Mouse (Mus musculus): ENCODE measurements at regions not wholly inside any gene's neighbourhood (a gene's known extent, or its start where the extent isn't known, plus 50 kb on each side); places are given as distances from the start of the nearest gene placed in this dataset.

- H3K9me3 ChIP-seq (ENCODE audit: control insufficient read depth, low read length), result no peaks in the 10 kb centered on the region
- H3K4me3 ChIP-seq (ENCODE audit: low read depth, low read length), result no peak overlapping the region
- H3K27me3 ChIP-seq (ENCODE audit: control insufficient read depth, insufficient read depth, low read length), result no peaks in the 10 kb centered on the region; the same call in 1 of the 2 replicates
- no peaks in the 10 kb centered on the region for H3K36me3 ChIP-seq (ENCODE audit: control insufficient read depth, insufficient read depth, low read length)
- no peaks in the 10 kb centered on the region for H3K4me1 ChIP-seq (ENCODE audit: control insufficient read depth, insufficient read depth, low read length)
- H3K27ac ChIP-seq (replicated peaks; ENCODE audit: low read depth, low read length), result no peak overlapping the region
- ATAC-seq (ENCODE audit: insufficient number of reproducible peaks, low FRiP score, low TSS enrichment, low read depth), result no peak; the same call in 1 of the 2 replicates
- DNase-seq (ENCODE audit: low spot score), result no peak
- H3K9ac ChIP-seq (ENCODE audit: low read length), result no peak overlapping the region
- no peak overlapping the region for H3K4me2 ChIP-seq (ENCODE audit: low read depth, severe bottlenecking)
- 47% methylated on average over 11 of the region's 11 CpGs for WGBS
These were observed 130.5 kb downstream of the Rpl36a-ps1 start for GRCm38 (mm10) chr14:98863598-98863997.

DNA sequence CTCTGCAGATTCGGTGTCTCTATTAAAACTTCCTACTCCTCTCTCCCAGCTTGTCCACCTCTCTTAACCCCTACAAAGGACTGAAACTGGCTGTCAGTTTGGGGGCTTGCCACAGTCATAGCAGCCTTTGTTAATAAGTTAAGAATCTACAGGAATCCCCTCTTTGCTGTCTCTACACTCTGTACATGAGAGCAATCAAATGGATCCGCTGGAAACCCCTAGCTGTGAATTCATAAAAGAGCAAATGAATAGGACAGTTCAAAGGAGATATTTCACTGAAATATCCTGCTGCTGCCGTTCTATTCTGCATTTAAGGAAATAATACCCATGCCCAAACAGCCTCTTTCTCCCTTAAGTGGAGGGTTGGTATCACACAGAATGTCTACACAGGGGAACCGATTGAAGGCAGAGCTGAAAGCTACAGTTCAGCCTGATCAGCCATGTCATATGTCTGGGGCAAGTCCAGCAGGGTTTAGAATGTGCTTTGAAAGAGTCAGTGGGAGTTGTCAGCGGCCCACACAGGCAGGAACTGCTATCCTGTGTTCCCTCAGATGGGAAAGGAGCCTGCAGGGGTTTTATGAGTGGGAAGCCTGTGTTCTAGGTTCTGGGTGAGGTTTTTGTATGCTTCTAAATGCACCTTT, 131.9 kb downstream of the Rpl36a-ps1 start:
- H3K27me3 ChIP-seq (ENCODE audit: control insufficient read depth, insufficient read depth, low read length), result no peaks in the 10 kb centered on the region; the same call in 1 of the 2 replicates
- H3K4me3 ChIP-seq (ENCODE audit: low read depth, low read length), result no peak overlapping the region
- no peaks in the 10 kb centered on the region for H3K9me3 ChIP-seq (ENCODE audit: control insufficient read depth, low read length)
- H3K4me2 ChIP-seq (ENCODE audit: low read depth, severe bottlenecking), result no peak overlapping the region
- H3K9ac ChIP-seq (ENCODE audit: low read length), result no peak overlapping the region
- DNase-seq (ENCODE audit: low spot score), result no peak
- no peak for ATAC-seq (ENCODE audit: insufficient number of reproducible peaks, low FRiP score, low TSS enrichment, low read depth)
- H3K4me1 ChIP-seq (ENCODE audit: control insufficient read depth, insufficient read depth, low read length), result no peaks in the 10 kb centered on the region
- 81% methylated on average over 5 of the region's 5 CpGs for WGBS
- no peak overlapping the region for H3K27ac ChIP-seq (replicated peaks; ENCODE audit: low read depth, low read length)
- H3K36me3 ChIP-seq (ENCODE audit: control insufficient read depth, insufficient read depth, low read length), result no peaks in the 10 kb centered on the region

GRCm38 (mm10) chr14:98858801-98859200, 135.3 kb downstream of the Rpl36a-ps1 start:
- no peaks in the 10 kb centered on the region for H3K9me3 ChIP-seq (ENCODE audit: control insufficient read depth, low read length)
- ATAC-seq (ENCODE audit: insufficient number of reproducible peaks, low FRiP score, low TSS enrichment, low read depth) (no peak), DNase-seq (ENCODE audit: low spot score) (no peak)
- H3K4me3 ChIP-seq (ENCODE audit: low read depth, low read length), result no peak overlapping the region
- H3K27ac ChIP-seq (replicated peaks; ENCODE audit: low read depth, low read length), result no peak overlapping the region
- no peaks in the 10 kb centered on the region for H3K36me3 ChIP-seq (ENCODE audit: control insufficient read depth, insufficient read depth, low read length)
- no peaks in the 10 kb centered on the region; the same call in 1 of the 2 replicates for H3K27me3 ChIP-seq (ENCODE audit: control insufficient read depth, insufficient read depth, low read length)
- H3K4me2 ChIP-seq (ENCODE audit: low read depth, severe bottlenecking), result no peak overlapping the region
- H3K4me1 ChIP-seq (ENCODE audit: control insufficient read depth, insufficient read depth, low read length), result no peaks in the 10 kb centered on the region
- 77% methylated on average over 7 of the region's 7 CpGs for WGBS
- no peak overlapping the region for H3K9ac ChIP-seq (ENCODE audit: low read length)

- no peaks in the 10 kb centered on the region for H3K4me1 ChIP-seq (ENCODE audit: control insufficient read depth, insufficient read depth, low read length)
- no peaks in the 10 kb centered on the region for H3K36me3 ChIP-seq (ENCODE audit: control insufficient read depth, insufficient read depth, low read length)
- no peaks in the 10 kb centered on the region for H3K27me3 ChIP-seq (ENCODE audit: control insufficient read depth, insufficient read depth, low read length)
- H3K4me3 ChIP-seq (ENCODE audit: low read depth, low read length), result no peak overlapping the region
- DNase-seq (ENCODE audit: low spot score) (no peak), ATAC-seq (ENCODE audit: insufficient number of reproducible peaks, low FRiP score, low TSS enrichment, low read depth) (no peak)
- H3K4me2 ChIP-seq (ENCODE audit: low read depth, severe bottlenecking), result no peak overlapping the region
- H3K9ac ChIP-seq (ENCODE audit: low read length), result no peak overlapping the region
- WGBS, result 55% methylated on average over 1 of the region's 1 CpGs
- H3K9me3 ChIP-seq (ENCODE audit: control insufficient read depth, low read length), result no peaks in the 10 kb centered on the region
- no peak overlapping the region for H3K27ac ChIP-seq (replicated peaks; ENCODE audit: low read depth, low read length)
These were observed 145.6 kb downstream of the Rpl36a-ps1 start for GRCm38 (mm10) chr14:98848500-98848899.

GRCm38 (mm10) chr14:98844221-98844620, 149.9 kb downstream of the Rpl36a-ps1 start:
- H3K27ac ChIP-seq (replicated peaks; ENCODE audit: low read depth, low read length), result no peak overlapping the region
- no peak overlapping the region for H3K4me3 ChIP-seq (ENCODE audit: low read depth, low read length)
- WGBS, result 83% methylated on average over 2 of the region's 2 CpGs
- no peak overlapping the region for H3K4me2 ChIP-seq (ENCODE audit: low read depth, severe bottlenecking)
- no peaks in the 10 kb centered on the region for H3K4me1 ChIP-seq (ENCODE audit: control insufficient read depth, insufficient read depth, low read length)
- no peak for ATAC-seq (ENCODE audit: insufficient number of reproducible peaks, low FRiP score, low TSS enrichment, low read depth)
- no peak for DNase-seq (ENCODE audit: low spot score)
- H3K27me3 ChIP-seq (ENCODE audit: control insufficient read depth, insufficient read depth, low read length), result no peaks in the 10 kb centered on the region
- H3K9ac ChIP-seq (ENCODE audit: low read length), result no peak overlapping the region
- H3K36me3 ChIP-seq (ENCODE audit: control insufficient read depth, insufficient read depth, low read length), result no peaks in the 10 kb centered on the region
- no peaks in the 10 kb centered on the region for H3K9me3 ChIP-seq (ENCODE audit: control insufficient read depth, low read length)

- Histone ChIP-seq H3K27me3 (ENCODE audit: control insufficient read depth, insufficient read depth, low read length) (no peaks in the 10 kb centered on the region), H3K9me3 (ENCODE audit: control insufficient read depth, low read length) (no peaks in the 10 kb centered on the region), H3K27ac (replicated peaks; ENCODE audit: low read depth, low read length) (no peak overlapping the region), H3K9ac (ENCODE audit: low read length) (no peak overlapping the region), H3K4me2 (ENCODE audit: low read depth, severe bottlenecking) (no peak overlapping the region), H3K4me1 (ENCODE audit: control insufficient read depth, insufficient read depth, low read length) (peaks cover 4% of the 10 kb centered on the region), H3K36me3 (ENCODE audit: control insufficient read depth, insufficient read depth, low read length) (no peaks in the 10 kb centered on the region), H3K4me3 (ENCODE audit: low read depth, low read length) (no peak overlapping the region)
- DNase-seq (ENCODE audit: low spot score) (no peak), ATAC-seq (ENCODE audit: insufficient number of reproducible peaks, low FRiP score, low TSS enrichment, low read depth) (no peak)
- WGBS, result 72% methylated on average over 5 of the region's 5 CpGs
These were observed 159.8 kb downstream of the Rpl36a-ps1 start for GRCm38 (mm10) chr14:98834316-98834715.

GRCm38 (mm10) chr14:98833230-98833999, 160.7 kb downstream of the Rpl36a-ps1 start:
- Histone ChIP-seq H3K36me3 (ENCODE audit: control insufficient read depth, insufficient read depth, low read length) (no peaks in the 10 kb centered on the region), H3K4me2 (ENCODE audit: low read depth, severe bottlenecking) (no peak overlapping the region), H3K27me3 (ENCODE audit: control insufficient read depth, insufficient read depth, low read length) (no peaks in the 10 kb centered on the region), H3K4me3 (ENCODE audit: low read depth, low read length) (no peak overlapping the region), H3K27ac (replicated peaks; ENCODE audit: low read depth, low read length) (no peak overlapping the region), H3K9me3 (ENCODE audit: control insufficient read depth, low read length) (no peaks in the 10 kb centered on the region), H3K4me1 (ENCODE audit: control insufficient read depth, insufficient read depth, low read length) (peaks cover 4% of the 10 kb centered on the region), H3K9ac (ENCODE audit: low read length) (no peak overlapping the region)
- WGBS, result 47% methylated on average over 13 of the region's 13 CpGs
- no peak for ATAC-seq (ENCODE audit: insufficient number of reproducible peaks, low FRiP score, low TSS enrichment, low read depth)
- DNase-seq (ENCODE audit: low spot score), result no peak

GRCm38 (mm10) chr14:98832401-98832800, 161.7 kb downstream of the Rpl36a-ps1 start:
- 25% methylated on average over 7 of the region's 7 CpGs for WGBS
- Histone ChIP-seq H3K9ac (ENCODE audit: low read length) (no peak overlapping the region), H3K36me3 (ENCODE audit: control insufficient read depth, insufficient read depth, low read length) (no peaks in the 10 kb centered on the region), H3K4me2 (ENCODE audit: low read depth, severe bottlenecking) (no peak overlapping the region), H3K4me3 (ENCODE audit: low read depth, low read length) (no peak overlapping the region), H3K4me1 (ENCODE audit: control insufficient read depth, insufficient read depth, low read length) (peaks cover 4% of the 10 kb centered on the region), H3K27ac (replicated peaks; ENCODE audit: low read depth, low read length) (no peak overlapping the region), H3K9me3 (ENCODE audit: control insufficient read depth, low read length) (no peaks in the 10 kb centered on the region), H3K27me3 (ENCODE audit: control insufficient read depth, insufficient read depth, low read length) (no peaks in the 10 kb centered on the region)
- ATAC-seq (ENCODE audit: insufficient number of reproducible peaks, low FRiP score, low TSS enrichment, low read depth) (no peak), DNase-seq (ENCODE audit: low spot score) (no peak)
